Mouse (Mus musculus) liver, adult 2 months (tissue): ENCODE data around the gene Susd3.

ENCODE experiments used
- CTCF ChIP-seq: fragments of 200-500 bp; IDR thresholded peaks from 2 replicates; pipeline ENCODE4 v1.5.1; 2011; ENCODE audit warnings: low read depth, low read length, control low read depth
- POLR2A ChIP-seq: fragments of 200-500 bp; IDR thresholded peaks from 2 replicates; pipeline ENCODE4 v1.6.1; 2011; ENCODE audit warnings: low read length, control low read depth; ENCODE audit not compliant: insufficient read depth; ENCODE audit errors: extremely low read depth

DNA sequence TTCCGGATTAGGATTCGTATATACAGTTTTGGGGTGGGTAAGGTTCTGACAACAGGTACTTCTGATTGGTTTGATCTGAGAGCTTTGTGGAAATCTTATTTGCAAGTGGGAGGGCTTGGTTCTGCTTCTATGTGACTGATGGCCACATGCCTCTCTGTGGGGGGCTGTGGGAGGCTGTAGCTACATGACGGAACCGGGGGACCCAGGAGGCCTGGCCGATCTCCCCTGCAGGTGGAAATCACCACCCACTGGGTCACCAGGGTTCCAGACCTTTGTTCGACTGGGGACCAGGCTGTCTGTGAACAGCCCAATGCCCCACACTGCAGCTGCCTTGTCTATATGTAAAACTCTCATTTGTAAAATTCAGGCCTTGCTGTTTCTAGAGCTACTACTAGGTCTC lies 23.8 kb downstream of the Susd3 start:
- TF ChIP-seq POLR2A: no peak
- no peak for TF ChIP-seq CTCF
